Mouse (Mus musculus) stomach, postnatal 0 days (tissue): ENCODE measurements at regions not wholly inside any gene's neighbourhood (a gene's known extent, or its start where the extent isn't known, plus 50 kb on each side); places are given as distances from the start of the nearest gene placed in this dataset.

Experiments used
- CTCF ChIP-seq: IDR thresholded peaks from 2 replicates; pipeline ENCODE4 v1.5.1; 2016; ENCODE audit warnings: antibody characterized with exemption, low read depth, mild to moderate bottlenecking, moderate library complexity
- EP300 ChIP-seq: optimal IDR thresholded peaks from 2 replicates; pipeline ENCODE3; 2016; ENCODE audit warnings: antibody characterized with exemption

DNA sequence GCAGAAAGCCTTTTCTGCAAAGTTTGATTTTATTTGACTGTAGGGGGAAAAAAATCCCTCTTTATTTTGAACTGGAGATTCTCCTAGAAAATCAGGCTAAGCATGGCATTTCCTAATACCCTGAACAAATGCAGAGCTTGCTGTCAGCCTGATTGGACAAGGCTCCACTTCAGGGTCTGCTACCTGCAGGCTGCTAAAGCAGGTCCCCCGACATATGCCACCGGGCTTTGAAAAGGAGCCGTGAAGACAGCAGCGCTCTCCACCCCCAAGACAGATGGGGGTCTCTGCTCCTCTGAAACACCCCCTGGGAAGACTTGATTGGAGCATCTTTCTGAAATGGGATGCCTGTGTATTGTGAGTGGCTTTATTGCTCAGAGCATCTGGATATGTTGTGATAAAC is 90.6 kb upstream of the Olfm4 start:
- TF ChIP-seq EP300 = no peak
- TF ChIP-seq CTCF = no peak
